Mouse (Mus musculus): ENCODE measurements around the gene Gm20388.

DNA sequence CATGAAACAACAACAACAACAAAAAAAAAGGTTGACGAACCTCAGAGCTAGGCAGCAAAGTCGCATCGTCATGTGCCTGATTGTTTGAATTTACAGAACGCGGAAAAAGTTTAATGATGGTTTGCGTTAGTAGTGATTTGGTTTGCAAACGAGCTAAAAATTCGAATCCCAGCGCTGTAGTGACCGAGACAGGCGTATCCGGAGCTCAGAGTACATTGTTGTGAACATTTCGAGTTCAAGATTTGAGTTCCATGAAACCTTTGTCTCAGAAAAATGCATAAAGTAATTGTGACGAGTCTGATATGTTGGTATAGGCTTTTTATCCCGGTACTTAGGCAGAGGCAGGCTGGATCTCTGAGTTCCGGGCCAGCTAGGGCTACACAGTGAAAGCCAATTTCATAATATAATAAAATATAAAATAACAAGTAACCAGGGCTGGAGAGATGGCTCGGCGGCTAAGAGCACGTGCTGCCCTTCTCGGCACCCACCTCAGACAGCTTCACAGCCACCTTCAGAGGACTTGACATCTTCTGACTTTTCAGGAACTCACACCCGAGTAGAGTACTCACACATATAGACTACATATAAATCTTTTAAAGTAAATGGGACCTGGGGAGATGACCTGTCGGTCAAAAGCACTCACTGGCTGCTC, 3132.5 kb downstream of the Gm20388 start:
- TF ChIP-seq MAFK (IDR thresholded peaks at IDR 0.05; ENCODE audit: insufficient read depth, low read depth, low read length) (no peak), ZC3H11A (IDR thresholded peaks at IDR 0.05; ENCODE audit: borderline replicate concordance, low read depth, low read length) (no peak), CHD2 (IDR thresholded peaks at IDR 0.05; ENCODE audit: low read depth, low read length) (no peak; the same call in 1 of the 2 replicates)
